Mouse (Mus musculus): ENCODE results near the gene Glrx5.

- TF ChIP-seq CTCF (IDR thresholded peaks at IDR 0.05; ENCODE audit: low read depth, low read length) (no peak), POLR2AphosphoS5 (IDR thresholded peaks at IDR 0.05; ENCODE audit: insufficient replicate concordance, low read depth, low read length) (no peak)
Observed at GRCm38 (mm10) chr12:105044775-105045174, 12.3 kb downstream of the Glrx5 start.

Data from G1E (cell line).